ENCODE assay signal across 8 mouse cellular contexts in the genomic region with DNA sequence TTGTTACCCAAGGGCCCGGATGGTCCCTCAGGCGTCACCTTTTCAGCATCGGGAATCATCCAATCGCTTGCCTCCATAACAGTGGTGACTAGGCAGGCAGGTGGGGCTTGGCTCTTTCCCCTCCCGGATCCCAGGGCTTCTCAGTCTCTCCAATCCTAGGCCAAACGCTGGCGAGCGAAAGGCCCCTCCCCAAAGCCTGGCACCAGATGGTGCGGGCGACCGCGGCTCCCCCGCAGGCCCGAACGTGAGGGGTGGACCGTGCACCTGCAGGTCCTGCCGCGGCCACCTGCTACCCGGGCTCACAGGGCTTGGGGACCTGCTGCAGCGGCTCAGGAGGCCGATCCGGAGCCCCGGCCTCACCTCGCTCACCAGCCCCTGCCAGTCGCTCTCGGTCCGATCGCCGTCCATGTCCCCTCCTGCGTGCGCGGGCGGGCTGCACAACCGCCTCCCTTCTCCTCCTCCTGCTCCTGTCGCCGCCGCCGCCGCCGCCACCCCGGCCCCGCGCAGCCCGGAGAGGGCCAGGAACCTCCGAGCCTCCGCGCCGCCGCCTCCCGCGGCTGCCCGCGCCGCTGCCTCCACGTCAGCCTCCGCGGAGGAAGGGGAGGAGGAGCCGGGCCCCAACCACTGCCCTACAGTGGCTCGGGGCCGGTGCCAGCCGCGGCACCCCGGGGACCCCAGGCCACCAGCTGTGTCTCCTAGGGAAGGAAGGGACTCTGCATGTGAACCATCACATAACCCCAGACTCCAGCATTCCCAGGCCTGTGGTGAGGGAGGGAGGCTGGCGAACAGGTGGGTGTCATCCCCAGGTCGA. TPM values are rescaled to one million over a fixed set of nuclear protein-coding genes. Genes with fewer than 3 reads are reported as not detected.
A peak's percentile ranks its signal among the peaks of the same experiment; 100 is the strongest.
DNase-seq lines count a peak whose midpoint lies in the region; ATAC-seq and TF ChIP-seq lines count a peak whose summit lies in the region.

A gene (minus strand): TSS at position 531 of the 811 bp plus-strand sequence.

- WGBS in embryonic facial prominence, embryonic 10.5 days, result 1% methylated on average over 65 of the region's 65 CpGs
- under 1% methylated on average over 58 of the region's 65 CpGs for WGBS in intestine, postnatal 0 days

- H3K9ac ChIP-seq in intestine, postnatal 0 days (ENCODE audit: low read depth, low read length), result peak within 1 kb of the TSS; percentile 85

- ATAC-seq in granulocyte monocyte progenitor cell, adult 5-6 weeks (replicated peaks; ENCODE audit: poor library complexity, severe bottlenecking), result peak; percentile 59
- ATAC-seq in intestine, postnatal 0 days, result peak; percentile 95
- peak; percentile 33 for ATAC-seq in megakaryocyte, adult 5-6 weeks (ENCODE audit: poor library complexity, severe bottlenecking)

- H3K4me2 ChIP-seq in intestine, postnatal 0 days (replicated peaks; ENCODE audit: low read depth), result peak within 1 kb of the TSS; percentile 97

- H3K27me3 ChIP-seq in embryonic facial prominence, embryonic 10.5 days (replicated peaks; ENCODE audit: low read depth, poor library complexity, severe bottlenecking), result peaks cover 43% of the 10 kb centered on the region
- H3K27me3 ChIP-seq in intestine, postnatal 0 days (replicated peaks; ENCODE audit: control insufficient read depth, insufficient read depth, low read length), result no peaks in the 10 kb centered on the region

- H3K4me1 ChIP-seq in embryonic facial prominence, embryonic 10.5 days, result peaks cover 15% of the 10 kb centered on the region
- no peaks in the 10 kb centered on the region for H3K4me1 ChIP-seq in intestine, postnatal 0 days (replicated peaks; ENCODE audit: control insufficient read depth, insufficient read depth, low read length)

- H3K9me3 ChIP-seq in embryonic facial prominence, embryonic 10.5 days, result no peaks in the 10 kb centered on the region
- no peaks in the 10 kb centered on the region for H3K9me3 ChIP-seq in intestine, postnatal 0 days (ENCODE audit: control insufficient read depth)

- intact Hi-C loops in left cerebral cortex, postnatal 10 days (cut with DNase I), result no loop called here

- peak; percentile 16 to 39 for DNase-seq in adrenal gland, postnatal 4 days (ENCODE audit: low spot score in 2 of 2)
- peak; percentile 71 for DNase-seq in embryonic facial prominence, embryonic 10.5 days (ENCODE audit: low spot score)
- peak; percentile 85 to 86 for DNase-seq in left cerebral cortex, postnatal 10 days (ENCODE audit: extremely low spot score in 1 of 2, low spot score in 2 of 2)
- peak; percentile 85 for DNase-seq in right cerebral cortex, postnatal 25 days
- no peak for DNase-seq in c-Kit-positive CD71-positive TER-119-positive erythroid progenitor cells, embryonic 14.5 days (ENCODE audit: low spot score)

- no peaks in the 10 kb centered on the region for H3K36me3 ChIP-seq in embryonic facial prominence, embryonic 10.5 days (replicated peaks)
- no peaks in the 10 kb centered on the region for H3K36me3 ChIP-seq in intestine, postnatal 0 days (ENCODE audit: control insufficient read depth, insufficient read depth)

- H3K4me3 ChIP-seq in embryonic facial prominence, embryonic 10.5 days, result peak within 1 kb of the TSS; percentile 74
- peak within 1 kb of the TSS; percentile 75 for H3K4me3 ChIP-seq in intestine, postnatal 0 days (ENCODE audit: low read depth, low read length)

- TF ChIP-seq CTCF in intestine, postnatal 0 days (IDR thresholded peaks at IDR 0.05; ENCODE audit: low read depth), result no peak

- H3K27ac ChIP-seq in embryonic facial prominence, embryonic 10.5 days (replicated peaks), result peak within 1 kb of the TSS; percentile 82
- H3K27ac ChIP-seq in intestine, postnatal 0 days (ENCODE audit: low read depth, low read length), result peak within 1 kb of the TSS; percentile 78

RNA-seq across cellular contexts. Expression of the gene that starts here (rescaled TPM):
- total RNA-seq in adrenal gland, postnatal 4 days (2021), result 1 to 10 TPM; 7.9 to 8.2 TPM
- polyA plus RNA-seq in embryonic facial prominence, embryonic 10.5 days (2016; fragmentation: Nextera tagmentation; extraction: Ambion mirVana), result 1.4 and 1.5 TPM in 2 replicates
- 1.9 and 5.3 TPM in 2 replicates for total RNA-seq in granulocyte monocyte progenitor cell, adult 5-6 weeks (2014; fragmentation: Nextera tagmentation)
- total RNA-seq in granulocyte monocyte progenitor cell, adult 5-6 weeks (2017), result 3.1 and 3.7 TPM in 2 replicates
- polyA plus RNA-seq in intestine, postnatal 0 days (2015; fragmentation: Nextera tagmentation; extraction: Ambion mirVana), result 3.0 and 3.3 TPM in 2 replicates
- 10 to 100 TPM; 33.1 to 35.6 TPM for total RNA-seq in left cerebral cortex, postnatal 10 days (2021)
- 0.09 TPM in 1 of 2 replicates, not detected in the other for total RNA-seq in megakaryocyte, adult 5-6 weeks (2015)
- total RNA-seq in megakaryocyte, adult 5-6 weeks (2017), result not detected in 2 replicates

Comparison
In these comparisons a context has a peak if more than half of its experiments do, and no peak if none do; other contexts are left out.
1. Peak in ATAC-seq in megakaryocyte, adult 5-6 weeks; RNA of the gene not detected or under 1 TPM.
2. ATAC-seq: peak in every context shown above with its lines; median percentile 95 in intestine, postnatal 0 days; 59 in granulocyte monocyte progenitor cell, adult 5-6 weeks; 33 in megakaryocyte, adult 5-6 weeks.